Mouse (Mus musculus): ENCODE measurements around the gene Sass6. TPM values are rescaled to one million over a fixed set of nuclear protein-coding genes. Genes with fewer than 3 reads are reported as not detected.

Sass6 gene
- polyA plus RNA-seq, 1 experiment from 2014 or later, result 28.4 TPM

DNA sequence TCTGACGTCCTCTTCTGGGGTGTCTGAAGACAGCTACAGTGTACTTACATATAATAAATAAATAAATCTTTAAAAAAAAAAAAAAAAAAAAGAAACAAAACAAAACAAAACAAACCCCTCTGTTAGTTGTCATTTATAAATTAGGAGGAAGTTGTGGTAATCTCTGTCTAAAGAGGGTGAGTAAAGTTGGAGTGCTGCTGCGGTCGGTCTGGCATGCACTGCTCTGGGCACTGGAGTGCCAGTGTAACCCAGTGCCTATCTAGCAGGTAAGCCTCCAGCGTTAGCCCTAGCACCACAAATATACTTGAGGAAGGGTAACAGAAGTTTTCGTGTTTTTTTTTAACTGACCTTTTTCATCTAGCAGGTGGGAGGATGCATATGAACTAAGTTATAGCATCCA lies 6.2 kb downstream of the Sass6 start:
- Histone ChIP-seq H3K4me3 (no peak overlapping the region), H3K4me1 (peaks cover 2% of the 10 kb centered on the region), H3K27me3 (no peaks in the 10 kb centered on the region), H3K27ac (no peak overlapping the region), H3K36me3 (ENCODE audit: poor library complexity, severe bottlenecking) (peaks cover 1% of the 10 kb centered on the region; the same call in 1 of the 2 replicates), H3K9ac (no peak overlapping the region), H3K9me3 (replicated peaks) (no peaks in the 10 kb centered on the region), H3K4me2 (no peak overlapping the region)
- WGBS, result 93% methylated on average over 5 of the region's 5 CpGs
- ATAC-seq, result no peak

- H3K4me1 ChIP-seq, result no peaks in the 10 kb centered on the region
- H3K27me3 ChIP-seq, result no peaks in the 10 kb centered on the region
- H3K4me3 ChIP-seq, result no peak overlapping the region
- H3K27ac ChIP-seq, result no peak overlapping the region
- WGBS, result 91% methylated on average over 5 of the region's 5 CpGs
- H3K4me2 ChIP-seq, result no peak overlapping the region
- no peak overlapping the region for H3K9ac ChIP-seq
- ATAC-seq, result no peak
- peaks cover 6% of the 10 kb centered on the region; the same call in 1 of the 2 replicates for H3K36me3 ChIP-seq (ENCODE audit: poor library complexity, severe bottlenecking)
- H3K9me3 ChIP-seq (replicated peaks), result no peaks in the 10 kb centered on the region
These were observed 7.0 kb downstream of the Sass6 start for GRCm38 (mm10) chr3:116601781-116602180.

DNA sequence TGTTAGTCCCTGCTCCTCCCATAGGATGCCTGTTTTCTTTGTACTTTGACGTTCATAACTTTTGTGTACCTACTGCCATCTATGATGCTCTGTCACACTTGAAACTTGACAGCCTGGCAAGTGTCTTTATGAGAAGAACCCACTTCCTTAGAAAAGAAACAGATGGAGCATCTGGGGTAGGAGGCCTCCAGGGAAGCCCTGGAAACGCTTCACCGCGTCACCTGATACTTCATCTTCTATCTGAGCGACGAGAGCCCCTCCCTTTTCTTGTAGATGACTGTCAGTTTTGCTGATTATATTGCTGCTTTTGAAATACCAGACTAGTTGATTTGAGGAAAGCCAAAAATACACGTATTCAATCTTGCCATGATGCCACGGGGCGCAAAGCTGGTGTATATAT lies 9.8 kb downstream of the Sass6 start:
- Histone ChIP-seq H3K4me3 (no peak overlapping the region), H3K9ac (no peak overlapping the region), H3K27ac (no peak overlapping the region), H3K36me3 (ENCODE audit: poor library complexity, severe bottlenecking) (peaks cover 23% of the 10 kb centered on the region), H3K4me2 (no peak overlapping the region), H3K9me3 (replicated peaks) (no peaks in the 10 kb centered on the region), H3K4me1 (no peaks in the 10 kb centered on the region), H3K27me3 (no peaks in the 10 kb centered on the region)
- 92% methylated on average over 9 of the region's 9 CpGs for WGBS
- no peak for ATAC-seq

- Histone ChIP-seq H3K36me3 (ENCODE audit: poor library complexity, severe bottlenecking) (peaks cover 60% of the 10 kb centered on the region), H3K4me2 (no peak within 1 kb of the TSS), H3K4me3 (no peak within 1 kb of the TSS), H3K4me1 (no peaks in the 10 kb centered on the region), H3K27ac (no peak within 1 kb of the TSS), H3K9ac (no peak within 1 kb of the TSS), H3K27me3 (no peaks in the 10 kb centered on the region), H3K9me3 (replicated peaks) (no peaks in the 10 kb centered on the region)
- no peak for ATAC-seq
- WGBS, result 95% methylated on average over 10 of the region's 10 CpGs
These were observed 19.6 kb downstream of the Sass6 start, which contains the start of gene Trmt13 for GRCm38 (mm10) chr3:116614295-116614892. Gene Trmt13, minus strand, starts transcription at chr3:116614587.

- Histone ChIP-seq H3K27me3 (no peaks in the 10 kb centered on the region), H3K9ac (no peak overlapping the region), H3K4me3 (no peak overlapping the region), H3K4me1 (no peaks in the 10 kb centered on the region), H3K36me3 (ENCODE audit: poor library complexity, severe bottlenecking) (peaks cover 56% of the 10 kb centered on the region), H3K9me3 (replicated peaks) (no peaks in the 10 kb centered on the region), H3K27ac (no peak overlapping the region), H3K4me2 (no peak overlapping the region)
- 92% methylated on average over 8 of the region's 8 CpGs for WGBS
- ATAC-seq, result no peak
These were observed 20.7 kb downstream of the Sass6 start for GRCm38 (mm10) chr3:116615318-116616068.

DNA sequence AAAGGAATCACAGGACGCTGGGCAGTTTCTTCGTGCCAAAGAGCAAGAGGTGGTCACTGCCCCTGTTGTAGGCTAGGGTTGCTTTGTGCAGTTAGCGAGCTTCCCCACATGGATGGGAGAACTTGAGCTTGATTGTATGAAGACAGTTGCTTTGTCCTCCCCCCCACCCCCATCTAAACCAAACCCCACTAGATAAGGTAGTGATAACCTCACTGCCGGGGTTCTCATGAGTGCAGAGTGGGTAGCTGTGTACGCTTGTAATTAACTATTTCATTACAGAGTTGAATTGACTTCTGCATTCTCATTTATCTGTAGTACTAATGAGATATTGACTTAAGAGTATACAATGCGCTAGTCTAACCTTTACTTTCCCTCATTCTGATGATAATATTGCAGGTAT lies 24.1 kb downstream of the Sass6 start:
- no peak overlapping the region for H3K27ac ChIP-seq
- peaks cover 67% of the 10 kb centered on the region for H3K36me3 ChIP-seq (ENCODE audit: poor library complexity, severe bottlenecking)
- H3K27me3 ChIP-seq, result no peaks in the 10 kb centered on the region
- WGBS, result 78% methylated on average over 6 of the region's 6 CpGs
- H3K9me3 ChIP-seq (replicated peaks), result no peaks in the 10 kb centered on the region
- ATAC-seq, result no peak
- H3K4me3 ChIP-seq, result no peak overlapping the region
- no peaks in the 10 kb centered on the region for H3K4me1 ChIP-seq
- H3K9ac ChIP-seq, result no peak overlapping the region
- no peak overlapping the region for H3K4me2 ChIP-seq

DNA sequence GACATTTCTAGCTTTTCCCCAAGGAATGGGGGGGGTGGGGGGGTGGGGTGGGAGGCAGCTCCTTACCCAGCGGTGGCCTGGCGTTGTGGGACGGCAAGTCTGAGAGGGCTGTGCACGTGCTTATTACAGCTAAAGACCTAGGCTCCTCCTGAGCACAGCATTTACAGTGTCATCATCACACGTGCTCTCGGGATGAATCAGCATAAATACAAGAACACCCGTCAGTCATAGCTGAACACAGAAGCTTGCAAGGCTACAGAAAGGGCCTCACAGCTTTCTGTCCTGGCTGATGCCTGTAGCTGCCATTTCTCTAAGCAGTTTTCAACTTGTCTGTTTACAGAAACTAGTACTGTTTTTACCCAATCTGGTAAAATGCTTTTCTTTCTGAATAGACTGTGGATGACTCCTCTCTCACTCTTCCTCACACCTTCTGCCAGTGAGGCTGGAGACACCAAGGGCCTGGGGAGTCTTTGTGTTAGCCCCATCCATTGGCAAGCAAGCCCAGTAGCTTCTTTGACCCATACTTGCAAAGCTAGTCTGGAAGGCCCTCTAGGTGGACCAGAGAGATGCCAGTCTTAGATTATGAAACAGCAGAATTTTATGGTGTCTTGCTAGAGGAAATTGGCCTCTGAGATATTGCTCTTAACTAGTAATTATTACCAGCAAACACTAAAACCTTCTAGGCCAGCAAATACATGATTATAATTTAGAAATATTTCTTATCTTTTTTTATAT lies 26.0 kb downstream of the Sass6 start:
- H3K4me3 ChIP-seq, result no peak overlapping the region
- 94% methylated on average over 7 of the region's 7 CpGs for whole genome bisulfite sequencing
- no peak overlapping the region for H3K27ac ChIP-seq
- H3K9me3 ChIP-seq (replicated peaks), result no peaks in the 10 kb centered on the region
- no peak for ATAC-seq
- no peaks in the 10 kb centered on the region for H3K27me3 ChIP-seq
- H3K36me3 ChIP-seq (ENCODE audit: poor library complexity, severe bottlenecking), result peaks cover 47% of the 10 kb centered on the region
- H3K4me1 ChIP-seq, result no peaks in the 10 kb centered on the region
- H3K4me2 ChIP-seq, result no peak overlapping the region
- no peak overlapping the region for H3K9ac ChIP-seq

DNA sequence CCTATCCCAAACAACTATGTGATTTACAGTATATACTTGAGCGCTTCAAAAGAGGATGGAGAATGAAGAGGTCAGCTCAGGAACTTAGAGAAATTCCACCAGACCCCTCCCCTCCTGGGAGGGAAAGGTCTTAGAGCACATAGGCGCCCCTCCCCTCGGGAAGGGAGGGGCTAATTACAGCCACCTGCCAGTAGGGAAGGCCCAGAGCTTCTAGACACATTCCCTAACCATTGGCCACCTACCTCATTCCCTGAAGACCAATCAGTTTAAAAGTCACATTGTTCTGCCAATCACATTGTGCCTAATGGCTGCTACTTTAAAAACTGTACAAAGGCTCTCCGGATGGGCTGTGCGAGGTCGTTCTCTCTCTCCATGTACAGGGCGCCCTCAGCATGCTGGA lies 27.9 kb downstream of the Sass6 start:
- H3K9me3 ChIP-seq (replicated peaks), result no peaks in the 10 kb centered on the region

GRCm38 (mm10) chr3:116631459-116631858 lies 36.7 kb downstream of the Sass6 start:
- H3K9me3 ChIP-seq (replicated peaks), result no peaks in the 10 kb centered on the region
- no peak overlapping the region for H3K9ac ChIP-seq
- no peaks in the 10 kb centered on the region for H3K27me3 ChIP-seq
- H3K4me1 ChIP-seq, result no peaks in the 10 kb centered on the region
- H3K4me2 ChIP-seq, result no peak overlapping the region
- WGBS, result 53% methylated on average over 1 of the region's 1 CpGs
- no peak overlapping the region for H3K27ac ChIP-seq
- ATAC-seq, result no peak
- no peak overlapping the region for H3K4me3 ChIP-seq
- H3K36me3 ChIP-seq (ENCODE audit: poor library complexity, severe bottlenecking), result peaks cover 61% of the 10 kb centered on the region

More for the DNA sequence above, 27.9 kb downstream of the Sass6 start:
- H3K4me1 ChIP-seq, result no peaks in the 10 kb centered on the region
- no peak overlapping the region for H3K4me2 ChIP-seq
- H3K9ac ChIP-seq, result no peak overlapping the region
- ATAC-seq, result no peak
- peaks cover 49% of the 10 kb centered on the region for H3K36me3 ChIP-seq (ENCODE audit: poor library complexity, severe bottlenecking)
- H3K4me3 ChIP-seq, result no peak overlapping the region
- WGBS, result 92% methylated on average over 7 of the region's 7 CpGs
- no peak overlapping the region for H3K27ac ChIP-seq
- no peaks in the 10 kb centered on the region for H3K27me3 ChIP-seq

DNA sequence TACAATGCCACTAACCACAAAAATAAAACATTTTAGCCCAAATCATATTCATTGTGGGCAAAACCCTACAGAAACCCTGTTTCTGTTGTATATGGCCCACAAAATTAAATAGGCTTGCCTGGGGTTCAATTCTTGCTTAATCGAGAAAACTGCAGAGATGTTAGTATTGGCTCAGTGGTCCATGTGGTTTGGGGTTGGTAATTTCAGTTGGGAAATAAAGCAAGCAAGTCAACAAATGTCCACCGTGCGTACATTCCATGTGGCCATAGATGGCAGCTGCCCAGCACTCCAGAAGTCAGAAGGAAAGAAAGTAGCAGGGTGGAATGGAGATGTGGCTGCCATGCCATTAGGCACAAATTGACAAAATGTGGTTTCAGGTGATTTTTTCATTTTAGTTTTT lies 38.2 kb downstream of the Sass6 start:
- ATAC-seq, result no peak
- WGBS, result 92% methylated on average over 3 of the region's 3 CpGs
- no peaks in the 10 kb centered on the region for H3K9me3 ChIP-seq (replicated peaks)
- no peak overlapping the region for H3K4me3 ChIP-seq
- no peak overlapping the region for H3K27ac ChIP-seq
- H3K27me3 ChIP-seq, result no peaks in the 10 kb centered on the region
- H3K4me2 ChIP-seq, result no peak overlapping the region
- no peaks in the 10 kb centered on the region for H3K4me1 ChIP-seq
- peaks cover 60% of the 10 kb centered on the region for H3K36me3 ChIP-seq (ENCODE audit: poor library complexity, severe bottlenecking)
- H3K9ac ChIP-seq, result no peak overlapping the region

- Histone ChIP-seq H3K4me2 (no peak overlapping the region), H3K9ac (no peak overlapping the region), H3K9me3 (replicated peaks) (no peaks in the 10 kb centered on the region), H3K4me1 (no peaks in the 10 kb centered on the region), H3K27ac (no peak overlapping the region), H3K27me3 (no peaks in the 10 kb centered on the region), H3K4me3 (no peak overlapping the region), H3K36me3 (ENCODE audit: poor library complexity, severe bottlenecking) (peaks cover 68% of the 10 kb centered on the region)
- WGBS, result 83% methylated on average over 3 of the region's 3 CpGs
- no peak for ATAC-seq
These were observed 39.3 kb downstream of the Sass6 start for GRCm38 (mm10) chr3:116634091-116634490.

DNA sequence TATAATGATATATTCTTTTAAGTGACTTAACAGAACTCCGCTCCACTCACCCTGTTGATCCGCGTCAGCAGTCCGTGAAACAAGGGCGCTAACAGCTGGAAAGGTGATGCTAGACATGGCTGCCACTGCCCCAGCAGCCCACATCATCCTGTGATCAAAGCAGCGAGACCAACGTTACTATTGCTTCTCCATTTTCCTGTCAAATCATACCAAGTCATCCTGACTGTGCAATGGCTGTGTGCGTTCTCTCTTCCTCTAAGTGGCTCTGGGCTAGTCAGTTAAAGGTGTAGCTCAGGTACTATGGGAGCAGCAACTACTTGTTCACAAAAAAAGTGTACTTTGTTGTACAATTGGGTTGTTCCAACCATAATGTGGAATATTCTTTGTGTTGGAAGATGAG lies 40.1 kb downstream of the Sass6 start:
- no peak for ATAC-seq
- H3K4me3 ChIP-seq, result no peak overlapping the region
- H3K27ac ChIP-seq, result no peak overlapping the region
- H3K36me3 ChIP-seq (ENCODE audit: poor library complexity, severe bottlenecking), result peaks cover 76% of the 10 kb centered on the region
- H3K9me3 ChIP-seq (replicated peaks), result no peaks in the 10 kb centered on the region
- H3K9ac ChIP-seq, result no peak overlapping the region
- no peaks in the 10 kb centered on the region for H3K27me3 ChIP-seq
- WGBS, result 96% methylated on average over 8 of the region's 8 CpGs
- no peaks in the 10 kb centered on the region for H3K4me1 ChIP-seq
- H3K4me2 ChIP-seq, result no peak overlapping the region

Measured in forebrain, embryonic 13.5 days (tissue).